Comparison of ENCODE assay signal across 16 mouse cellular contexts in the genomic region with DNA sequence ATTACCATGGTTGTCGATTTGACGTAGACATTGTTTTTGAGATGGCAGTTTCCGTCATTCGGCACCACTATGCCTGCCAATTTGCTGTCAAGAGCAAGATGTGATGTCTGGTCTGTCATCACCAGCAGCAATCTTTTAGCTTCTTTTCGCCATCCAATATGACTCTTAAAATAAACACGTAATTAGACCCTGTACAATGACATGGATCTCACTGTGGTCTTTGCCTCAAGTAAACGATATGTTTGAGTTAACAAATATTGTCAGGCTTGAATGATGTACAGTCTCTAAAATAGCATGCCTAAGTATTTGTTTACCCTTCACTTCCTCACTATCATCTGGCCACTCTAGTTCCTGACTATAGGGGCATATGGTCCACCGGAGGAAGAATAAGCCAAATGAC. TPM values are rescaled to one million over a fixed set of nuclear protein-coding genes. Genes with fewer than 3 reads are reported as not detected.
DNase-seq lines count a peak whose midpoint lies in the region; ATAC-seq and TF ChIP-seq lines count a peak whose summit lies in the region.
"Had no signal": no experiment of that assay in that cellular context is flagged by ENCODE, and none has a peak within 500 bp of the region (broad histone marks: within the 10 kb centered on the region; RNA-seq: fewer than 3 reads in every experiment).

No protein-coding gene starts in this region.

- DNase-seq in lung, embryonic 14.5 days: peak; percentile 77
- no peak for DNase-seq in lung, adult 18-20 months
- DNase-seq in lung, postnatal 10 days: peak; percentile 3
- DNase-seq in lung, postnatal 14 days: no peak
- DNase-seq in ovary, postnatal 10 days (ENCODE audit: low spot score): no peak
- DNase-seq: adrenal gland, postnatal 14 days; cerebellum, adult 2 months; cerebellum, postnatal 10 days; gastrocnemius, postnatal 36 days had no signal

- no peak overlapping the region for H3K4me3 ChIP-seq in forebrain, embryonic 13.5 days
- H3K4me3 ChIP-seq in forebrain, embryonic 12.5 days (replicated peaks): no peak overlapping the region
- no peak overlapping the region for H3K4me3 ChIP-seq in lung, embryonic 14.5 days (ENCODE audit: low read depth, low read length)
- no peak overlapping the region for H3K4me3 ChIP-seq in kidney, embryonic 15.5 days (replicated peaks)
- H3K4me3 ChIP-seq: hindbrain, embryonic 13.5 days had no signal

- no peak for TF ChIP-seq CTCF in lung, embryonic 14.5 days (IDR thresholded peaks at IDR 0.05; ENCODE audit: low read depth)

- H3K9me3 ChIP-seq in forebrain, embryonic 13.5 days (replicated peaks): no peaks in the 10 kb centered on the region; the same call in 1 of the 2 replicates
- no peaks in the 10 kb centered on the region for H3K9me3 ChIP-seq in forebrain, embryonic 12.5 days
- H3K9me3 ChIP-seq in lung, embryonic 14.5 days (ENCODE audit: low read depth, low read length): no peaks in the 10 kb centered on the region
- H3K9me3 ChIP-seq in kidney, embryonic 15.5 days (replicated peaks): no peaks in the 10 kb centered on the region
- H3K9me3 ChIP-seq: hindbrain, embryonic 13.5 days had no signal

- 80% methylated on average over 8 of the region's 8 CpGs for WGBS in forebrain, embryonic 13.5 days
- WGBS in forebrain, embryonic 12.5 days: 86% methylated on average over 8 of the region's 8 CpGs
- 31% methylated on average over 8 of the region's 8 CpGs for WGBS in lung, embryonic 14.5 days
- 88% methylated on average over 8 of the region's 8 CpGs for WGBS in kidney, embryonic 15.5 days

- H3K27me3 ChIP-seq in forebrain, embryonic 13.5 days: no peaks in the 10 kb centered on the region
- H3K27me3 ChIP-seq in forebrain, embryonic 12.5 days: no peaks in the 10 kb centered on the region
- no peaks in the 10 kb centered on the region for H3K27me3 ChIP-seq in lung, embryonic 14.5 days (ENCODE audit: insufficient read depth, low read length)
- H3K27me3 ChIP-seq in kidney, embryonic 15.5 days: no peaks in the 10 kb centered on the region
- H3K27me3 ChIP-seq: hindbrain, embryonic 13.5 days; Patski had no signal

- no peak overlapping the region for H3K9ac ChIP-seq in forebrain, embryonic 13.5 days
- no peak overlapping the region for H3K9ac ChIP-seq in forebrain, embryonic 12.5 days
- no peak overlapping the region for H3K9ac ChIP-seq in lung, embryonic 14.5 days
- H3K9ac ChIP-seq in kidney, embryonic 15.5 days: no peak overlapping the region
- H3K9ac ChIP-seq: hindbrain, embryonic 13.5 days had no signal

- H3K27ac ChIP-seq in forebrain, embryonic 13.5 days: no peak overlapping the region
- no peak overlapping the region for H3K27ac ChIP-seq in forebrain, embryonic 12.5 days
- H3K27ac ChIP-seq in lung, embryonic 14.5 days (ENCODE audit: low read depth): no peak overlapping the region
- no peak overlapping the region for H3K27ac ChIP-seq in kidney, embryonic 15.5 days
- H3K27ac ChIP-seq: hindbrain, embryonic 13.5 days; hindbrain, postnatal 0 days had no signal

- H3K4me2 ChIP-seq in forebrain, embryonic 13.5 days: no peak overlapping the region
- no peak overlapping the region for H3K4me2 ChIP-seq in forebrain, embryonic 12.5 days
- no peak overlapping the region for H3K4me2 ChIP-seq in lung, embryonic 14.5 days
- H3K4me2 ChIP-seq in kidney, embryonic 15.5 days: no peak overlapping the region
- H3K4me2 ChIP-seq: hindbrain, embryonic 13.5 days had no signal

- ATAC-seq in forebrain, embryonic 13.5 days: peak; percentile 89
- ATAC-seq in forebrain, embryonic 12.5 days (ENCODE audit: low FRiP score): no peak
- ATAC-seq in lung, embryonic 14.5 days (ENCODE audit: insufficient read depth): peak; percentile 92
- ATAC-seq in kidney, embryonic 15.5 days (replicated peaks; ENCODE audit: low FRiP score): no peak
- ATAC-seq: activated CD4-positive, CD25-positive, alpha-beta regulatory T cell, adult 4 months; hindbrain, postnatal 0 days; Patski had no signal

- no peaks in the 10 kb centered on the region for H3K4me1 ChIP-seq in forebrain, embryonic 13.5 days
- H3K4me1 ChIP-seq in forebrain, embryonic 12.5 days: no peaks in the 10 kb centered on the region
- H3K4me1 ChIP-seq in lung, embryonic 14.5 days (ENCODE audit: insufficient read depth): peaks cover 7% of the 10 kb centered on the region
- H3K4me1 ChIP-seq in kidney, embryonic 15.5 days: no peaks in the 10 kb centered on the region
- H3K4me1 ChIP-seq: hindbrain, embryonic 13.5 days had no signal

- peaks cover 12% of the 10 kb centered on the region for H3K36me3 ChIP-seq in forebrain, embryonic 13.5 days (ENCODE audit: poor library complexity, severe bottlenecking)
- H3K36me3 ChIP-seq in forebrain, embryonic 12.5 days (replicated peaks): peaks cover 15% of the 10 kb centered on the region
- no peaks in the 10 kb centered on the region for H3K36me3 ChIP-seq in lung, embryonic 14.5 days (ENCODE audit: insufficient read depth)
- H3K36me3 ChIP-seq in kidney, embryonic 15.5 days: no peaks in the 10 kb centered on the region

RNA-seq across cellular contexts. Expression of gene Itgb8, which starts 48.8 kb away (rescaled TPM):
- 12.2 and 13.9 TPM in 2 replicates for polyA plus RNA-seq in forebrain, embryonic 13.5 days (2015; fragmentation: Nextera tagmentation; extraction: Ambion mirVana)
- polyA plus RNA-seq in forebrain, embryonic 12.5 days (2016; fragmentation: Nextera tagmentation; extraction: Ambion mirVana): 22.1 and 23.2 TPM in 2 replicates
- polyA plus RNA-seq in lung, embryonic 14.5 days (2014; fragmentation: Nextera tagmentation; extraction: Ambion mirVana): 4.1 and 4.6 TPM in 2 replicates
- polyA plus RNA-seq in kidney, embryonic 15.5 days (2015; fragmentation: Nextera tagmentation; extraction: Ambion mirVana): 3.1 and 3.2 TPM in 2 replicates

Comparison
In these comparisons a context has a peak if more than half of its experiments do, and no peak if none do; other contexts are left out.
1. ATAC-seq: peak in forebrain, embryonic 13.5 days (single experiment) and lung, embryonic 14.5 days (single experiment); none in forebrain, embryonic 12.5 days (single experiment) and kidney, embryonic 15.5 days (single experiment).
2. DNase-seq: peak in lung, embryonic 14.5 days (single experiment) and lung, postnatal 10 days (single experiment); none in lung, adult 18-20 months (0 of 2), lung, postnatal 14 days (single experiment) and ovary, postnatal 10 days (single experiment).